Mouse (Mus musculus) embryonic facial prominence, embryonic 10.5 days (tissue): ENCODE measurements around the gene Calcb. TPM values are rescaled to one million over a fixed set of nuclear protein-coding genes. Genes with fewer than 3 reads are reported as not detected.

Experiments used
- DNase-seq: peaks from one replicate; pipeline ENCODE4 v3.0.0-alpha.2; 2017; ENCODE audit warnings: low spot score
- H3K27ac ChIP-seq: fragments of 300-500 bp; sonication (generic); replicated peaks from 2 replicates; pipeline ENCODE4 v1.5.1; 2016; ENCODE audit warnings: mild to moderate bottlenecking
- H3K27me3 ChIP-seq: fragments of 300-500 bp; sonication (generic); replicated peaks from 2 replicates; pipeline ENCODE4 v1.6.1; 2016; ENCODE audit warnings: low read depth, mild to moderate bottlenecking; ENCODE audit not compliant: poor library complexity, severe bottlenecking
- H3K36me3 ChIP-seq: fragments of 300-500 bp; sonication (generic); replicated peaks from 2 replicates; pipeline ENCODE4 v1.6.1; 2016; ENCODE audit warnings: mild to moderate bottlenecking, moderate library complexity
- H3K4me1 ChIP-seq: fragments of 300-500 bp; sonication (generic); 2 replicates; pipeline ENCODE4 v1.6.1; 2016
- H3K4me3 ChIP-seq: fragments of 300-500 bp; sonication (generic); 2 replicates; pipeline ENCODE4 v1.5.1; 2016; ENCODE audit warnings: mild to moderate bottlenecking, moderate library complexity
- H3K9me3 ChIP-seq: fragments of 300-500 bp; sonication (generic); 2 replicates; pipeline ENCODE4 v1.6.1; 2016; ENCODE audit warnings: mild to moderate bottlenecking
- WGBS: fragments of 180-500 bp; shearing (Covaris S2); methylation state at CpG from one replicate; pipeline ENCODE4 v1.1.7; 2016; 5-methylcytosine and 5-hydroxymethylcytosine counted together
- polyA plus RNA-seq: library from polyadenylated mRNA; unstranded; fragments of >200 nt; fragmentation: Nextera tagmentation; extraction: Ambion mirVana; gene quantifications from 2 replicates; pipeline ENCODE4 v1.2.1, GENCODE M21; 2016

The Calcb gene
- polyA plus RNA-seq, 1 experiment from 2014 or later = not detected

DNA sequence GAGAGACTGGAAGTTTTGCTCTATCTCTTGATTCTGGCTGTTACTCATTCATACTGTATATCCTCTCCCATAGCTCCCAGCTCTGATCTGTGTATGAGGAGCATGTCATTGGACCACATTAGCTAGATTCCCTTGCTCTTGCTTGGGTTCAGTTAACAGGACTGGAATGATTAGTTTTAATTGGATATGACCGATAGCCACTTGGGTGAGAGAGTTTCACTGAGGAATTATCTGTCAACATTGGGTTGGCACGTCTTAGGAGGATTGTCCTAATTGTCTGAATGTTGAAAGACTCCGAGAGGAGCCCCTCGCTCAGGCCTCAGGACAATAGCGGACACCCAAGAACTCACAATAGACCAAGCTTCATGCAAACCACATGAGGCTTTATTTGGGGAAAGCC lies 17.8 kb downstream of the Calcb start:
- DNase-seq = no peak
- Histone ChIP-seq H3K4me1 (no peaks in the 10 kb centered on the region), H3K27me3 (no peaks in the 10 kb centered on the region), H3K27ac (no peak overlapping the region), H3K9me3 (no peaks in the 10 kb centered on the region), H3K36me3 (no peaks in the 10 kb centered on the region), H3K4me3 (no peak overlapping the region)
- 72% methylated on average over 5 of the region's 5 CpGs for WGBS

DNA sequence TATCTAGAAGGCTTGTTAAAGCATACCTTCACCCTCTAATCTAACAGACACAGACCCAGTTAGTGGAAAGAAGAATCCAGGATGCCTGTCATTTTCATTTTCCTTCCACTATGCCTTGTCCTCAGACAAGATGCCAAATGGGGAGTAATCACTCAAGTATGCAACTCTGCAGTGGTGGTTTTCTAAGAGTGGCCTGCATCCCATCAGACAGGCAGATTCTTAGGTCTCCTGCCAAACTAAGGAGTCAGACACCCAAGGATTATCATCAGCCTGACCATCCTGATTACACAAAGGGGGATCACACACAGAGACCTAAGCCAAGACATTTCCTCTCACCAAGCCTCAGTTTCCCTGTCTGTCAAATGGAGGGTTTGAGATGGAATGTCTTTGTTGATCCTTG lies 19.7 kb downstream of the Calcb start:
- DNase-seq = no peak

DNA sequence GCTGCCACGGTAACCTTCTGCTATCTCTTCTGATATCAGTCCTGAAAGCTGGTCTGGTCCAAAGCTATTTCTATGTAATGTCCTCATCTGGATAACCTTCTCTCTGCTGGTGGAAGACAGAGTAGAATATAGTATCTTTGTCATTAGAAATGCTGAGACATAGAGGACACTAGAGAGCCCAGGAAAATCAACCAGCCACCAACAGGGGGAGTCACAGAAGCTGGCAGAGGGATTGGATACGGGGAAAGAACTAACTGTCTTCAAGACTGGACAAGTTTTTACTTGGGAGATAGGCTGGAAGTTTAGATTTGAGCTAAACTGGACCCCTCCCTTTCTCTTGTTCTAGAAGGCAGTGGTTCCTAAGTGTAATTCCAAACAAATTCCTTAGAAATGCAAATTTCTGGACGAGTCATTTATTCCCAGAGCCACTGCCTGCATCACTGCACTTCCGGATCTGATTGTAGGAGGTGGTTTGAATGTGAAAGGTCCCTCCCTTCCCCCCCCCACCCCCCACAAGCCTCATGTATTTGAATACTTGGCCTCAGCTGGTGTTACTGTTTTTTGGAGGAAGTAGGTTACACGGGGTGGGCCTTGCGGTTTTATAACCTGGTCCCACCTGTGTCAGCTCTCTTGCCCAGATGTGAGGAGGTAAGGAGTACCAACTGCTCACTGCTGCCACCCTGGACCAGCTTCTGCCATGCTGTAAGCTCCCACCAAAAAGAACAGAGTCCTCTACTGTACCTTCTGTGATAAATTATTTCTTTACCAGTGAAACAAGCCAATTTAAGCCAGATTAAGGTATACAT lies 22.1 kb downstream of the Calcb start:
- Histone ChIP-seq H3K4me3 (no peak overlapping the region), H3K9me3 (no peaks in the 10 kb centered on the region), H3K4me1 (peaks cover 9% of the 10 kb centered on the region), H3K36me3 (no peaks in the 10 kb centered on the region), H3K27ac (no peak overlapping the region), H3K27me3 (peaks cover 13% of the 10 kb centered on the region)
- WGBS = 54% methylated on average over 6 of the region's 6 CpGs
- DNase-seq = no peak

More for the DNA sequence above, 19.7 kb downstream of the Calcb start:
- Histone ChIP-seq H3K27ac (no peak overlapping the region), H3K27me3 (no peaks in the 10 kb centered on the region; the same call in 1 of the 2 replicates), H3K4me3 (no peak overlapping the region), H3K4me1 (no peaks in the 10 kb centered on the region), H3K9me3 (no peaks in the 10 kb centered on the region), H3K36me3 (no peaks in the 10 kb centered on the region)

DNA sequence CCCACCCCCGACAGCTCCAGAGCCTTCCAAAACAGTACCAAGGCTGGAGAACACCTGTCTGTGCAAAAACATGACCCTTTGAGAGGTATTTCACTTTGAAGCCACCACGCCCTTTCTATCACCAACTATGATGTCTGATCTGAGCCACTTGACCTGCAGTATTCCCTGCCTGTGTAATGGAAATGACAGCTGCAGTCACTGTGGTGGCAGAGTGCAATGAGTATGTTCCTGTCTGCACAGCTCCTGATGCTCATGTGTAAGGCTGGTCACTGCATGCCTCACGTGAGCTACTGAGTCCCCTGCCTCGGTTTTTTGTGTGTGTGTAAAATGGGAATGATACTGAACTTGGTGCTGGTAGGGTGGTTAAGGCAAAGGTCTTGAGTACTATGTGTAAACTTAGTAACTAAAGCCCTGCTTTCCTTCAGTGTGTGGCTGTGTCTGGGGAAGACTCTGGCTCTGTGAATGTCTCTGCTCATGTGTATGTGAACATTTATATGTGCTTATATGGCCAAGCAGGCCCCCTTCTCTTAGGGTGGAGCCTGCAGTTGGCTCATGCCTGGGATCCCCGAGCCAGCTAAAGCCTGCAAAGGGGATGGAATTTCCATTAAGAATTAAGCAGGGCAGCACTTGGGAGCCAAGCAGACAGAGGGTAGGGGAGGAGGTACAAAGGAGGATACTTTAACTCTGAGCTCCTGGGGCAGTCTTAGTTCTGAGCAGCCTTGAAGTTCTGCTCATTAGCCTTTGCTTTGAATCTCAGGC lies 24.8 kb downstream of the Calcb start, which contains the start of gene Insc:
Gene Insc (plus strand): TSS at position 673 of the 759 bp plus-strand sequence.
- Histone ChIP-seq H3K27me3 (peaks cover 36% of the 10 kb centered on the region), H3K36me3 (no peaks in the 10 kb centered on the region), H3K27ac (no peak within 1 kb of the TSS), H3K9me3 (no peaks in the 10 kb centered on the region), H3K4me1 (peaks cover 21% of the 10 kb centered on the region), H3K4me3 (no peak within 1 kb of the TSS)
- DNase-seq = no peak
- WGBS = 70% methylated on average over 5 of the region's 5 CpGs

DNA sequence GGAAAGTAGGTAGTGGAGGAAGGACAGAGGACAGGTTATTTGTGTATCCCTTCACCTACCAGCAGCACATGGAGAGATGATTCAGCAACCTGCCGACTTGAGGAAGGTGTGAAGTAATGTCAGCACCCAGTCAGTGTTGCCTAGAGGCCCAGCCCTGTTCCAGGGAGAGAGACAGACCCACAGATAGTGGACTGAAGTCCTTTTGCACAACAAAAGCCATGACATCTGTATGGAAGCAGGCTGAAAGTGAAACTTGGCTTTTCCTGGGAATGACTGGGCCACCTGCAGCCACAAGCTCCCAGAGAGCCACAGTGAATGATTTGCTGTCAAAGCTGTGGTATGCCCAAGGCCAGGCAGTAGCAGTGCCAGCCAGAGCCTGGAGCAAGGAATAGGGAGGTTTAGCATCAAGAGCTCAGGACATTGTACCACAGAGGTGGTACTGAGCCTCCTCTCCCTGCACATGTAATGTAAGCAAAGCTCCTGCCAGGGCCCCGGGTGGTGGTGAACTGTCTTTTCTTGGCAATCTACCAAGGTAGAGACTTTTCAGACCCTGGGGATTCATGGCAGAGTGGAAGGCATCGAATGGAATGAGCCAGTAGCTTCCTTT lies 26.3 kb downstream of the Calcb start:
- H3K27me3 ChIP-seq = peaks cover 36% of the 10 kb centered on the region
- H3K27ac ChIP-seq = no peak overlapping the region
- no peak for DNase-seq
- no peaks in the 10 kb centered on the region for H3K36me3 ChIP-seq
- WGBS = 63% methylated on average over 3 of the region's 3 CpGs
- no peaks in the 10 kb centered on the region for H3K9me3 ChIP-seq
- no peak overlapping the region; the same call in 1 of the 2 replicates for H3K4me3 ChIP-seq
- H3K4me1 ChIP-seq = peaks cover 21% of the 10 kb centered on the region

DNA sequence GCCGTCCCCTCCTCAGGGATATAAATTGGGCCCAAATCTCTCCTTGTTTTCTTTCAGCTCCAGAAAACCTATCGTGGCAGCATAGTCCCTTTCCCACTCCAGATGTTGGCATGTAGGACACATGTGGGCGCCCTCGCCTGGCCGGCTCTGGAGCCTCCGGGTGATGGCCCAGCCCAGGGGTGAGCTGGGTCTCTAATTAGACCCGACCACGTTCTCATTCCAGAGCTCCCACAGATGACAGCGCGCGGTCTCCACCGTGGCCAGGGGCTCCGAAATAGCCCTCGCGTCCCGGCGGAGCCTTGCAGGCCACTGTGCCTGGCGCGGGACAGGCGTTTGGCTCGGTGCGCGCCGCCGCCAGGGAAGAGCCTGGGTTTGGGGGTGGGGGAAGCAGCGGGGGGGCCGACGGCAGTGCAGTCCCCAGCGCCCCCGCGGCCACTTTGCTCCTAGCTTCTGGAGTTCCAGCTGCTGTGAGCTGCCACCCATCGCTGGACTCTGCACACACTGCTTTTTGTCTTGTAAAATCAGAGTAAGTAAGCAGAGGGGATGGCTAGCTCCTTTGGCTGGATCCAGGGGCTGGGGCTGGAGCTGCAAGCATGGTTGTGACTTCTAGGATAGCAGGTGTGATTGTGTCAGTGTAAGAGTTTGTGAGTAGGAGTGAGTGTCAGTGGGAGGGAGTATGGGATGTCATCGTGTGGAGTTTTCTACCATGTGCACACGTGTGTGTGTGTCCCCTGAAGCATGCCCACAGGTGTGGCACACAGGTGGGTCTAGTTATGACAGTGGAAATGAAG lies 27.2 kb downstream of the Calcb start:
- WGBS = 4% methylated on average over 34 of the region's 34 CpGs
- Histone ChIP-seq H3K9me3 (no peaks in the 10 kb centered on the region), H3K4me1 (peaks cover 21% of the 10 kb centered on the region), H3K4me3 (peak overlapping the region; percentile 60), H3K27me3 (peaks cover 36% of the 10 kb centered on the region), H3K27ac (peak overlapping the region; percentile 66), H3K36me3 (no peaks in the 10 kb centered on the region)
- peak; percentile 52 for DNase-seq

DNA sequence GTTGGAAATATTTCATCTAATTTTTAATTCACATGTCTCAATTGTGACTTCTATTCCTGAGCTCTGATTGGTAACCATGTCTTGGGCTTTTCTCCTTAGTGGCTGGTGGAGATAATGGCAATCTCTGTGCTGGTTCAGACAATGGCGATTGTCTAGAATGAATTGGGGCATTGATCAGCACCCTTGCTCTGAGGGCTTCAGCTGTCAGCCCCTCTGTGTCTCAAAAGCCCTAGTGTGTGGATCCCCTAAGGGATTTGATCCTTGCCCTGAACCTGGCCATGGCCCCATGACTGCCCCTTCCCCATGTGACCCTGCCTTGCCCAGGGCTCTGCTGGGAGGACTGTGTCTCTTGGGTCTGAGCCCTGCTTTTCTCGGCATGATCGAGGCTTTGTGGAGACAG lies 29.2 kb downstream of the Calcb start:
- 30% methylated on average over 3 of the region's 3 CpGs for WGBS

DNA sequence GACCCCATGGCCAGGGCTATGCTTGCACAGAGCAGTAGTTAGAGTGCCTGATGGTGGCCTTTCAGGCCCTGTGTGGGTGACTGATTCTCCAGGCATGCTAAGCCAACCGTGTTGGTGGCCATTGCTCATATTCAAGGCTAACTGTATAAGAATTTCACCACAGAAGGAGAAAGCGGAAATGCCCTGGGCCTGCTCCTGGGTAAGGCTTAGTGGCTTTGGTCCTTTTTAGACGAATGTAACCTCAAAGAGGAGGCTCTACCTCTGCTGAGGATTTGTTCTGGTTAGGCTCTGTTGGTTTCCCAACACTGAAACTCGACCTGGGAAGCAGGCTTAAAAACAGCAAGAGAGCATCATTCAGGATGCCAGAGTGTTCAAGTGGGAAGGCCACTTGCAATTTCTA lies 29.8 kb downstream of the Calcb start:
- WGBS = 64% methylated on average over 4 of the region's 4 CpGs
- no peak for DNase-seq

More for the DNA sequence above, 29.2 kb downstream of the Calcb start:
- 0 out of 2 replicates have a peak overlapping the region, but pooled peaks have one; percentile 27 for H3K27ac ChIP-seq
- no peaks in the 10 kb centered on the region for H3K36me3 ChIP-seq
- no peak for DNase-seq
- peaks cover 21% of the 10 kb centered on the region for H3K4me1 ChIP-seq
- no peaks in the 10 kb centered on the region for H3K9me3 ChIP-seq
- no peak overlapping the region for H3K4me3 ChIP-seq
- peaks cover 36% of the 10 kb centered on the region for H3K27me3 ChIP-seq

DNA sequence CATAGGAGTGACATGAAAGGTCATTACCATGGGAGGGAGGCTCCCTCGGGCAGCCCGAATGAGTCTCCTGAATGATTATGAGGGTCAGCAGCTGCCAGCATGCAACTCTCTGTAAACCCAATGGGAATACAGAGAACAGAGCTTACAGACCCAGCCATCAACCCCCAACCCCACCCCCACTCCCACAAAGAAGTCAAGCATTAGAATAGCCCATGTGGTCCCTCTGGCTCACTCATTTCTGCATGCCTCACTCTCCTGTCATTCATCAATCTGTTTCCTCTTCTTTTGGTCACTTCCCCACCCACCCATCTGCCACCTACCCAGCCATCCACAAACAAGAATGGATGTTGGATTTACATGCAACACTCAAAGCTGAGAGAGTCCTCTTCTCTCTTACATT lies 35.0 kb downstream of the Calcb start:
- no peak overlapping the region for H3K4me3 ChIP-seq
- DNase-seq = no peak
- 81% methylated on average over 2 of the region's 2 CpGs for WGBS

More for the DNA sequence above, 29.8 kb downstream of the Calcb start:
- Histone ChIP-seq H3K27me3 (peaks cover 36% of the 10 kb centered on the region), H3K27ac (peak overlapping the region; percentile 27; the same call in 1 of the 2 replicates), H3K36me3 (no peaks in the 10 kb centered on the region), H3K4me1 (peaks cover 22% of the 10 kb centered on the region), H3K4me3 (no peak overlapping the region), H3K9me3 (no peaks in the 10 kb centered on the region)

DNA sequence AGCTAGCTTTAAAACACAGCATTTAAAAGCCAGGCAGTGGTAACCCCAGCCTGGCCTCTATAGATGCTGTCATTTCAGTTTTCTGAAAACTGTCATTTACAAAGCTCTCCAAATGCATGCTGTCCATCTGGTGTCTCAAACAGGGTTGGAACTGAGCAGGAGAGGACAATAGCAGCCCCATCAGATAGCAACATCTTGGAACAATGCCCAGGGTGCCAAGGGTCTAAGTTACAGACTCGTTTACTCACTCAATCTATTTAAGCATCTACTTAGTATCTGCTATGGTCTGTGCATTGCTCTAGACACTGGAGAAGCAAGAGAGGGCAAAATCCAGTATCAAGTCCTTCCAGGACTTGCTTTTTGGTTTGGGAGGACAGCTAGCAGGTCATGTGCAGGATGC lies 35.8 kb downstream of the Calcb start:
- Histone ChIP-seq H3K9me3 (no peaks in the 10 kb centered on the region), H3K4me1 (peaks cover 6% of the 10 kb centered on the region), H3K27ac (no peak overlapping the region), H3K27me3 (no peaks in the 10 kb centered on the region), H3K4me3 (no peak overlapping the region), H3K36me3 (no peaks in the 10 kb centered on the region)
- WGBS = 70% methylated on average over 1 of the region's 1 CpGs
- no peak for DNase-seq

More for the DNA sequence above, 35.0 kb downstream of the Calcb start:
- H3K4me1 ChIP-seq = peaks cover 6% of the 10 kb centered on the region
- no peaks in the 10 kb centered on the region for H3K36me3 ChIP-seq
- no peak overlapping the region for H3K27ac ChIP-seq
- H3K9me3 ChIP-seq = no peaks in the 10 kb centered on the region
- H3K27me3 ChIP-seq = no peaks in the 10 kb centered on the region

DNA sequence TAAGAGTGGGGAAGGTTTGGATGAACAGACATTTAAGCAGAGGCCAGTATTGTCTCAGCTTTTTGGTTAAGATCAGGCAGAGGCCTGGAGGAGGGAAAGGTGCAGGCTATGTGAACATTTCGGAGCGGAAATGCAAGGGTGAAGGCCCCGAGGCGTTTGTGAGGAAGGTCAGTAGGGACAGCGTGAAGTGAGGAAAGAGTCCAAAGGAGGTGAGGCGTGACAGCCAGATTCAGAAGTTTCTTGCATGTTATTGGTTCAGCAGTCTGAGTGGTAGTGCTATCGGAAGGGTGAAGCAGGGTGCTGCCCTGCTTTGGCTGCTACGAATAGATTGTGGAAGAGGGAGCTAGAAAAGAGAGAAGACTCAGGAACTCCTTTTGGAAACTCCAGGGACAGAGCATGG lies 36.2 kb downstream of the Calcb start:
- 72% methylated on average over 8 of the region's 8 CpGs for WGBS
- no peak for DNase-seq
- Histone ChIP-seq H3K9me3 (no peaks in the 10 kb centered on the region), H3K36me3 (no peaks in the 10 kb centered on the region), H3K27me3 (no peaks in the 10 kb centered on the region), H3K4me1 (peaks cover 6% of the 10 kb centered on the region), H3K27ac (no peak overlapping the region), H3K4me3 (no peak overlapping the region)

DNA sequence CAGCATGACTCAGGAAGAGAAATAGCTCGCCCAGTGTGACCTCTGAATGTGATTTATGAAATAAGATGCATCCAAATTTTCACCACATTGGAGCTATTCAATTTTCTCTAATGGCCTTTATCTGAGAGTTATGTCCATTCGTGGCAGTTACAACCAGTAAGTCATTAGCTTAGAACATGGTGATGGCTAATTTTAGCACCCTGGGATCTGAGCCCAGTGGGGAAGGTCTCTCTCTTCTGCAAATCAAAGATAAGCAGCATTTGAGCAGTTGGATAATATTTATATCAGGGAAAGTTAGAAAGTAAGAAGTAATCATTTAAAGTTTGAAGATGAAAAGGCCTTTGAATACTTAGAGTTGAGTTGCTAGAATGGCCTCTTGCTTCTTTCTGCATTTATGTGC lies 44.2 kb downstream of the Calcb start:
- Histone ChIP-seq H3K27ac (no peak overlapping the region), H3K36me3 (no peaks in the 10 kb centered on the region), H3K27me3 (no peaks in the 10 kb centered on the region), H3K4me1 (no peaks in the 10 kb centered on the region), H3K9me3 (no peaks in the 10 kb centered on the region), H3K4me3 (no peak overlapping the region)
- DNase-seq = no peak
- WGBS = 79% methylated on average over 2 of the region's 2 CpGs
